Mouse (Mus musculus) cerebellum, adult 11 months (tissue): ENCODE data around the gene Csrp3.

Source experiments
- DNase-seq: peaks from one replicate; pipeline ENCODE4 v3.0.0; 2022

Gene Csrp3

DNA sequence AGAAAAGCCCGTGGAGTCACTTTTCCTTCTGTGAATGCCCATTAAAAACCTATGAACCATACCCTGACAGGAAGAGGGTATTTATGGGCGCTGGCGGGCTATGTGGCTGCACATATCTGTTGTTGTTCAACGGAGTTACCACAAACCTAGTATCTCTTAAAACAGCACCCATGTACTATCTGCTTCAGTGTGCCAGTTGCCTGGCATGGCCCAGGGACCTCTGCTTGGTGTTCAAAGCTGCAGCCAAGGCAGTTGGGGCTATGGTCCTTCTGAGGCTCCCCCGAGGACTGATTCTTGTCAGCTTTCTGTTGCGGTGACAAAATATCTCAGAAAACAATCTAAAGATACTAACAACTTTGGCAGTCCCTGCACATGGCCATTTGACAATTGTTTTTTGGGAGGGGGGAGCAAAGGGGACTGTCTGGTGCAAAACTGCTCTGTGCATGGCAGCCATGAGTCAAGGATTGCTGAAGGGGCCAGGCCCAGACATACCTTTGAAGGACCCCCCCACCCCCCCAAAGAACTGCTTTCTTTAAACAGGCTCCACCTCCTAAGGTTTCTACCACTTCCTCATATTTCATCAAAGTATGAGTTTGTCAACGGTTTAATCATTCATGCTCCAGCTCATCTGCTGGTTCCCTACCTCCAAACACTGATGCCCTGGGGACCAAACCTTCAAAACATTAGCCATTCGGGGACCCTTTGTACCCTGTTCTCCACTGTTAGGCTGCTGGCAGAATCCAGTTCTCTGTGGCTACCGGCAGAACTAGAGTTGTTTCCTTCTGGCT, 17.0 kb upstream of the Csrp3 start:
- no peak for DNase-seq

DNA sequence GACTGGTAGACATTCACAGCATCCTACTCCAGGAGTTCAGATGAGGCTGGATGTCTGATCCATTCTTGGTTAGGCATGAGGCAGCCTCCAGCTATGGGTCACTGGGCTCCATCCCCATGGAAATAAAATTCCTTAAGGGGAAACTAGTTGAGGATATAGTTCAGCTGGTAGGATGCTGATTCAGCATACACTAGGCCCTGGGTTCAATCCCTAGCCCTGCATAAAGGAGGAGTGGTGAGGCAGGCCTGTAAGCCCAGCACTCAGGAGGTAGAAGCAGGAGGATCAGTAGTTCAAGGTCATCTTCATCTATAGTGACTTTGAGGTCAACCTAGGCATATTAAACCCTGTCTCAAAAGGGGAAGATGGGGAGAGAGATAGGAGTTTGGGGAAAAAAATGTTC, 16.4 kb upstream of the Csrp3 start:
- DNase-seq = no peak

DNA sequence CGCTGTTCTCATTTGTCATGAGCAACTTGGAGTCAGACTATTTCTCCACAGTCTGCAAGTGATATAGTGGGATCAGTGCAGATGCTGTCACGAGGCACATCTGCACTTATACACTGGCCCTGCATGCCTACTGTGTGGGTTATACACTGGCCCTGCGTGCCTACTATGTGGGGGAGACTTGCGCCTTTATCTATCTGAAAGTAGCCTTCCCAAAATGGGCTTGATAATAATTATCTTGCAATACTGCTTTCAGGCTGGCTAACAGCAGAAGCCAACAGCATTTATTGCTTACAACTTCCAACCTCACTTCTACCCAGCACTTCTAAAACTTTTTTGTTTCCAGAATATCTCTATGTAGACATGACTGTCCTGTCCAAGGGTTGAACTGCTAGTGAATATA, 14.0 kb upstream of the Csrp3 start:
- no peak for DNase-seq

DNA sequence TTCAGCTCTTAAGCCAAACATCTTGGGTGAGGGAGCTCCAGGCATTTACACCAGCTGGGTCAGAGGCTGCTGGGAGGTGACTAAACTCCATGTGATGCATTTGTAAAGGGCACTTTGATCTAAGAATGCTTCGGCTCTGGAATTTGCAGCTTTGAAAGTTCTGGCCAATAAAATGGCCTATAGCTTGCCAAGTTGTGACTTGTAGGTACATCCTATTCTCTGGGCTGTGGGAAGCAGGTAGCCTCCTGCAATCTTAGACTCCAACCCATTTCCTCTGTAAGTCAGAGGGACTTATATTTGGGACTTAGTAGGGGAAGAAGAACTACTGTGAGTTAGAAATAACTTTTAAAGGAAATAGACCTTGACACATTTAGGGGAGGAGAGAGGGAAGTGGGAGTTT, 13.1 kb upstream of the Csrp3 start:
- no peak for DNase-seq

DNA sequence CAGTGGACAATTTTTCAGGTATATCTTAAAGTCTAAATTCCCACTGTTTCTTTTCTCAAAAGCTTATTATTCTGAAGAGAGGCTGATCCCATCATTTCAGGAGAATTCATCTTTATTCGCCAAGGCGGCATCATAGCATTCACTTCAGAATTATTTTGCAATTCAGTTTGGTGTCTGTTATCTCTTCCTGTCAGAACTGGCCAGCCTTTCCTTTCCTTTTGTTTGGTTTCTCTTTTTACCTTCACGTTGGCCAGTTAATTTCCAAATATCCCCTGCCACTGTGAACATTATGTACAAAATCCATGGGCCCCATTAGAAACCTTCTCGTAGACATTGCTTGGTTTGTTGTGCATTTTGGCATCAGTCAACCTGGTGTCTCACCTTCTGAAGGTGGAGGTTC, 11.5 kb upstream of the Csrp3 start:
- no peak for DNase-seq

DNA sequence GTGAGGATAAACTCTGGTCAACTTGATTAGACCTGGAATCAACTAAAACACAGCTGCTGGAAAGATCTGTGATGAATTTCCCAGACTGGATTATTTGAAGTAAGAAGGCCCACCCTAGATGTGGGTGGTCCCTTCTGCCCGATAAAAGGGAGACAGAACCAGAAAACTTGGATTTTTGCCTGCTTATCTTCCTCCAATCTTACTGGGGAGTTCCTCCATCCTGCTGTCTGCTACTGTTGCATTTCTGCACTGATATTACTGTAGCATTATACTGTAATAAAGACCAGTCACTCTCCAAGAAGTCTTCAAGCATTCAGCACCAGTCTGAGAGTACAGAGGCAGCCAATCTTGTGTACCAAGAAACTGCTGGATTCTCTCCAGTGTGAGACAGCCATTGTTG, 10.4 kb upstream of the Csrp3 start:
- no peak for DNase-seq

DNA sequence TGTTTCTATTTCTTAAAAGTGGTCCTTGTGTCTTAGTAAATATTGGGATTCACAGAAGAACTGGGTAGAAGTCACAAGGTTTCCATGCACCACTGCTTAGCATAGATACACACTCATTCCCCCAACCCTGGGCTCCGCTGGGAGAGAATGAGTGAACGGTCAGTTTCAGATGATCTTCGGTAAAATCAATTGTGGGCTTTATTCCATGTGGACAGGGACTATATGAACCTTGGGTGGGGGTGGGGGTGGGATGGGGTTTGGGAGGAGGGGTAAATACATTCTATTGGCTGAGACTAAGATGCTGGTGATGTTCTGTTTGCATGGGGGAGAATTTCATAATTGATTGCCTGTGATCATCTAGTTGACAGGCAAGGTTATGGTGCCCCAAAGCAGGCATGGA, 7.6 kb upstream of the Csrp3 start:
- DNase-seq = no peak

DNA sequence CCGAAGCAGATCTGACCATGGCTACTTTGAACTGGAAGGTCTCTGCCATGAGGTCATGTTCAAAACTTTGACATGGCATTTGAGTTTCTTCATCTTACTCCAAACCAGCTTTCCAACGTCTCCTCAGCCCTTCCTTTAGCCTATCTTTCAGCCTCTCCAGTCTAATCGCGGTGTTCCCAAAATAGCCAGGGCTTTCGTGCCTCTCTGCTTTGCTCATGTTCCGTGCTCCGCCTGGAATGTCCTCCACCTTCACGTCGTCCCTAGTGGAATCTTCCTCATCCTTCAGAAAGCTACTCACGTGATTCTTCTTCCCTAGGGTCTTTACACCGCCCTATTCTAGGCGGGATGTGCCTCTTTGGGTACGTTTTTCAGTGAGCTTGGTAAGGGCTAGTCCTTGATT, 5.7 kb upstream of the Csrp3 start:
- DNase-seq = no peak

DNA sequence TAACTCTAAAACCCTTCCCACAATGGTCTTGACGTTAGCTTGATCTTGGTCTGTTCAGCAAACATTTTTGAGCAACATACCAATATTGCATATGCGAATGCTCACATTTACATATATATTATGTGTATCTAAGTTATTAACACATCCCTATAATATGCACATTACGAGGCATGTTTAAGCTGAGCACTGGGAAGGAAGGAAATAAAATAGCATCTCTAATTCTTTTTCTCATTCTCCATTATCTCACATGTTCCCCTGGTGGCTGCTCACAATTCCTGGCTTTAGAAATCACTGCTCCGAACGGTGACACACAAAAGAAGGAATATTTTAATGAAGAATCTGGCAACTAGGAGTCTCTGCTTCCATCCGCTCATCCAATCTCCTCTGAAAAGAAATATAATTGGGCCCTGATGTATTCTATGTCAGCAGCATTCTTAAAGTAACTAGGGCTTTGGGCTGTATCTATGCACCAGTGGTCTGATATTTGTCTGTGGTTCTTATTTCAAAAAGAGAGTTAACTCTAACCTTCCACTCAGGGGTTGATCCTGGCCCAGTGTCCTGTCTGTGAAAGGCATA, 3.8 kb upstream of the Csrp3 start:
- no peak for DNase-seq

DNA sequence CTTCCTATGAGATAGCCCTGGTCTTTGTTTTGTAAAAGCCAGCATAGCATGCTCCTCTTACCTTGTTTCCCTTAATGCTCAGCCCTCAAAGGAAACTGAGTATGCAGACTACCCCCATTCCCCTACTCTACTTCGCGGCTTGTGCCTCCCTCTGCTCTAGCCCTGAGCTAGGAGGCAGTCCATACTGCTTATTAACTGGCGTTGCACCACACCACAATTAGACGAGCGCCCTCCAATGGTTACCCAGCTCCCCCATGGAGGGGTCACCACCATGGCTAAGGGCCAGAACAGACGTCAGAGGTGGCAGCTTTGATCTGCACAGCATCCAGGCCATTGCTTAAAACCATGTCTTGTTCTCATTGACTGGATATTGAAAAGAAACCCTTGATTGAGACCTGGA, 1.1 kb downstream of the Csrp3 start:
- DNase-seq = no peak

DNA sequence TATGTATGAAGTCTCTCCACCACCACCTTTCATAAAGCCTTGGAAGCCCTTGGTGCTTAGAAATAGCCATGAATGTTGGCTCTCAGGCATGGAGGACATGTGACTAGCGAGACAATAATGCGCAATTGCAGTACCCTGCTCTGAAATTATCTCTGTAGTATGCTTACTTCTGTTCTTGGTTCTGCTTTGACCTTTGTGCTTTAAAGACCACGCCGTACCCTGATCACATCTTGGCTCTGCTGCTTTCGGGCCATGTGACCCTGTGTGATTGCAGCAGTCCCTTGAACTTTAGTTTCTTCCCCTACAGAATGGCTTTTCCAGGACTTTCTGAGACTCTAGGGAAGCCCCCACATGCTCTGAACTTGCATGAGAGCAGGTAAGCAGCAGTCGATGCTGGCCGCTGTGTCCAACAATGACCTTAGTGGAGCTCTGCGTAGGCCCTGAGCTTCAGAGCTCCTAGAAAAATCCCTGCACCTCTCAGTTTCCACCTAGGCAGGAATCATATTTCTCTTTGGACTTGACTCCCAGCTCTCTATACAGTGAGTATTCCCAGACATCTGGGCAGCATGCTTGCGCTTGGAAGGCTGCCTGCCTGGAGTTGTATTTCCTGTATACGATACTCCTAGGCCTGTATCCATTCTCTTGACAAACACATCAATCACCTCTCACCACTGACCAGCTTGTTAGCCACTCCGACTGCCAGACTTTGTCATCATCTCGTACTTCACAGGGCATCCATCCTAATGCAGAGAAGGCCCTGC, 2.4 kb downstream of the Csrp3 start:
- no peak for DNase-seq

DNA sequence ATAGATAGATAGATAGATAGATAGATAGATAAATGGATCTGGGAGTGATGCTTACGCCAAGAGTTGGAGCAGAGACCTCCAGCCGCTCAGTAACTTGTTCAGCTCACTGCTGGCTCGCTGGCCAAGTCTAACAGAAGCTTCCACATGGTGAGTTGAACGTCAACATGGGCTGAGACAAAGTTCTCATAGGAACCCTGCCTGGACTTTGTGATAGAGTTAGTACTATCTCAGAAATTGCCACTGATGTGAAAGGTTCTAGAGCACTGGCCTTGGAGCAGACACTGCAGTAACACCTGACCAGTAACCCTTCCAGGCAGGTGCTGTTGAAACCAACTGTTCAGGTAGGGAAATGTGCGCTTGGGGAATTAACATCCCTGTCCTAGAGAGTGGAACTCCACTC, 4.3 kb downstream of the Csrp3 start:
- no peak for DNase-seq

DNA sequence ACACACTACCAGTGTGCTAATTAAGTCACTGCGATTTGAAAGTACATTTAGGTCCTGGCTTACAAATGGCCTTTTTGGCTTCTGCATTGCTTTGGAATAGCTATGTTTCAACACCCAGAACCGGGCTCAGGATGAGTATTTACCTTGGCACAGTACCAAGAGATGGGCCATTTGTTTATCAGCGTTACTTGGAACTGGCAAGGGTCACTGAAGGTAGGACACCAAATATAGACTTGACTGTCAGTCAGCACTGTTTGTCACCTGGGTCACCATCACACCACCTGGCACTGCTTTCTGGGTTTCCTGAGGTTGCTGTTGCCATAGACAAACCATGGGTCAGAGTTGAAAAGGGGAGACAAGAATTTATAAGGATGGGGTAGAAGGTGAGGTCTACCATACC, 5.5 kb downstream of the Csrp3 start:
- no peak for DNase-seq

DNA sequence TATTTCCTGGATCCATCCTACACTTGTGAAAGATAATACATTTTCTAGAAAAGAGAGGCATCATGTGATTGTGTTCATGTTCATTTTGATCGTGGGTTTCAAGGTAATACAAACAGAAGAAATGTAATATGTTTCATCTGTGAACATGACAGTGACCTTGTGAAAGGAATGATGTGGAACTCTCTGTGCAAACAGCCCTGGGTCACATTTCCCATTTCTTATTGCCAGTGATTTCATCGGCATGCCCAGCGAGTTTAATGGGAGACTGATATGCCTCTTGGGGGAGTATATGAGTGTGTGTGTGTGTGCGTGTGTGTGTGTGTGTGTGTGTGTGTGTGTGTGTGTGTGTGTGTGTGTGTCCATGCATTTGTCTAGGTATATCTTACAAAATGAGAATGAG, 6.3 kb downstream of the Csrp3 start:
- no peak for DNase-seq

DNA sequence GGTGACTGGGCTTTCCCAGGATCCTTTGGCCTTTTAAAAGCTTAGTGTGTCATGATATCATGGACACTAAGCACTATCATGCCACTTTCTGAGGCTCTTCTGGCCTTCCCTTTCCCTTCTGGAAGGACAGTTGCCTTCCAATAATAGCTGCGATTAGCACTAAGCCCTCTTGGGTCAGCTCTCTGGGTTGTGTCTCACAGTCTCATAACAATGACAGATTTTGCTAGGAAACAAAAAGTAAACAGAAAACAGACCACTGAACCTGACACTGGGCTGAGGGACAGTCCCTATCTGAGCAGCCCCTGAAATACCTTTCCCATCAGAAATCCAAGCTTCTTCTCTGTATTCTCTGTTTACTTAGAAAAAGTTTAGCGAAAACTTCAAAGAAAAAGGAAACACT, 7.3 kb downstream of the Csrp3 start:
- no peak for DNase-seq

DNA sequence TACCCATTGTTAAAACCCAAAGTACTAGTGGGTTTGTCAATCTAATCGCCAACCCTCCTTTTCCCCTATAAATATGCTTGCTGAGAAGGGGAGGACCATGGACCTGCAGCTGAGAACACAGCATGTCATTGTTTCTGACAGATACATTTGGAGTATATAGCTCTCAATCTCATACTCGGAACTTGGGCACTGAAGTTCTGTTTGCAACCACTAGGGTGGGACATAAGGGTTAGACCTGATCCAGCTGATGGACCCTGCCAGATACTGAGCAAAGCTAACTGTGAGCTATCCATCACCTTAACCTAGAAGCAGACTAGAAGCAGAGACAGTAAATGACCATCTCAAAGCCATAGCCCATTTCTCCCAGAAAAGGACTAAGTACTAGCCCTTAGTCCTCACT, 9.4 kb downstream of the Csrp3 start:
- DNase-seq = no peak

DNA sequence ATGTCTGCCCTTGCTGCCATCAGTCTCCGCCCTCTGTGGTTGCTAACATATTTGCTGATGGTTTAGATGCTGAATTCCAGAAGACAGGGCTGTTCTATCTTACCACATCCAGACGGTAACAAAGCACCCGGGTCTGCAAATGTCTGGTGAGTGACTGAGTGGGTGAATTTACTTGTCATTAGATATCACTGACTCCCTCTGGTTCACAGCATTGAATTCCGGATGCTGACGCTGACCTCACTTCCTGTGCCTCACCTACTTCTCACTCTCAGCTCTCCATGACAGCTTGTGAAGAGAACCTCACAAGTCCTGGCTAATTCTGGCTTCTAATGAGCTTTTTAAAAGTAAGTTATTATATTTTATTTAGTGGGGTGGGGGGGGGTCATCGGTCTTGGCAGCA, 10.9 kb downstream of the Csrp3 start:
- DNase-seq = no peak

DNA sequence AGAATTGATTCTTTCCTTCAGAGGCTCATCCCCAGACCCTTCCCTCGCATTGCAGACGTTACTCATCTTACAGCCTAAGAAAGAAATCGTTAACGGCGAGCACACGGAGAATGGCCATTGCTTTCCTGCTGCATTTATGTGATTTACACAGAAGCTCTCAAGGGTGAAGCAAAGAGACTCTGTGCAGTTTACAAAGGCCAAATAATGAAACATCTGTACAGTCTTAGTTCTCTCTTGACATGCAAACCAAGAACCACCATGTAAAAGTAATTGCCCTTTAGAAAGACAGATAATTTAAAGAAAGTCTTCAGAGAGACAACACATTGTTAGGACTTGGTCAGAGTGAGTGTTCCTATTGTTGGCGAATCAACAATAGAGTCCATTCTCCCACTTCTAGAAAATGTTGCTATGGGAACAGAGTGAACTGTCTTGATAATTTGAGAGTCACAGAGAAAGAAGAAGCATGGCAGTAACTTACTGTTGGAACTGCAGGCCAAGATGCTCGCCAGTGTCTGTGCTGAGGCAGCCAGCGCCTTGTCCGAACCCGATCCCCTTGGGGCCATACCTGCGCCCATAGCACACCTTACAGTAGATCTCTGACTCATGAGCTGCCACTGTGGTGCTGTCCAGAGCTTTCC, 12.7 kb downstream of the Csrp3 start:
- DNase-seq = no peak

DNA sequence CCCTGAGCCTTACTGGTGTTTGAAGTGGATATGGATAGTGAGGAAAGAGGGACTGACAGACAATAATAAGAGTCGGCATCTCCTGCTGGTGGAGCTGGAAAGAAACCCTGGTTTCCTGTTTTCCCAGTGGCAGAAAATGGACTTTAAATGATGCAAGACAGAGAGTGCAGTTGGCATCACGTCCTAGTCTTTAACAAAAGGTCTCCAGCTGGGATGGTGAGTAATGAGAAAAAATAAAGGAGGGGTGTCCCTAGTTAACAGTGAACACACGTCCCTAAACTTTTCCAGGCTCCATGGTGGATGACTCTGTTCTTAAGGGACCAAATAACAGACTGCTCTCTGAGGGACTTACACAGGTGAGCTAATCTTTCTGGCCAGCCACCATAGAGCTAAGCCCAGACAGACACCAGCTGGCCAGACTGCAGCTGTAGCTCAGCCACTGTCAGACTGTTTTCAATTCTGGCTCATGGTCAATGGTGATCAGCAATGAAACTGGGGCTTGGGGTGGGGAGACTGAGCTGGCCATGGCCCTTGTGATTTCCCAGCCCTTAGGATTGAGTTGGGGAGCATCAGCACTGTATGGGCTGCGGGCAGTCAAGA, 13.4 kb downstream of the Csrp3 start:
- no peak for DNase-seq

DNA sequence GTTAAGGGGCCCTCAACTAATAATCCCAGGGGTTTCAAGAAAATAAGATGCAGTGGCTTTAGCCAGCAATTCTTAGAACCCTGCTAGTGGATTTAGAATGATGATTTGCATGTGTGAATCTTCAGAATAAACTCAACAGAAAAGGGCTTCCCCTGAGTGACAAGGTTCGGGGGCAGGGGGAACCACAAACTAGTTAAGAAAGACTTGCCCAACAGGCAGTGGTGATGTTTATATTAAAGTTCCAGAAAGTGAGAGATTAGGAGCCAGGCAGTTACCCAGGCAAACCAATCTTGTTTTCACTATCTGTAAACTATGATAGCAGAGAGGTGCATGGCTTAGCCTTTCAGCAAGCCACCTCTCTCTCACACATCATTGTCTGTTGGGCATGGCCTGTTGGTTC, 15.1 kb downstream of the Csrp3 start:
- DNase-seq = no peak

DNA sequence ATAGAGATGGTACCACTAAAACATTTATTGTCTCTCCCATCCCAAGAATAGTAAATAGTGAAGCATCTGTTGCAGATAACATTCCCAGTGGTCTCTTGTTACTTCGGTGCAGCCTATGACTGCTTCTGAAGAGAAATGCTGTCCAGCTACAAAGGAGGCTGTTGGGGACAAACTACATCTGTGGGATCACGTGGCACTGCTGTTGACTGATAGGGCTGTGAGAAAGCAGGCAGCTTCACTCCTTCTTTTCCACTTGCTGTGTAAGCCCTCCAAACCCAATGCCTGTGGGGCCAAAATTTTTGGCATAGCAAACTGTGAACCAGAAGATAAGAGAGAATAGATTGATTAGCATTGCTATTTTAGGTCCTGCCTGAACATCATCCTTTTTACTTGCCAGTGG, 17.4 kb downstream of the Csrp3 start:
- no peak for DNase-seq

DNA sequence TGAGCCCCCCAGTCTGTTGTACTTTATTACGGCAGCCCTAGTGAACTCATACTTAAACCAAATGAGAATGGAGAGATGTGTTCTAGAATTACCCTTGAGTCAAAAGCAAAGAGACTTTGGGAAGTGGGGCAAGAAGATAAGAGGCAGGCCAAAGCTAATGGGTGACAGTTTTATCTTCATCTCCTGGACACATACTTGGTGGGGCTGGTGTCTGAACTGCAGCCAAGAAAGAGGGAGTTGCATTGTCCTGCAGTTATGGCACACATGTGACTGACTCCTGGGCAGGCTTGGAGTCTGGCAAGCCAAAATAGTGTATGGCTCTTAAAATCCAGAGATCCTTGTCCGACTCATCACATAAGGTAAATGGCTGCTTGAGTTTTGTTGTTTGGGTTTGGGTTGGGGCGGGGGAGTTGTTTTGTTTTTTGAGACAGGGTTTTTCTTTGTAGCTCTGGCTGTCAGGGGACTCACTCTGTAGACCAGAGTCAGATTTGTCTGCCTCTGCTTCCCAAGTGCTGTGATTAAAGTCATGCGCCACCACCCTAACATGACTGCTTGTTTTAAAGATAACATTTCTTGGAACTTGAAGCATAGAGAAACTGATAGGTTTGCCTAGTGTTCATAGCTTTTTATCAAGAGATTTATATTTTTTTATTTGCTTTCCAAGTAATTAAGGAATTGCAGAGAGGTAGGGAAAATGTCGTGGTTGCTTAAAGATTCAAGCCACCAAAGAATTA, 18.5 kb downstream of the Csrp3 start:
- no peak for DNase-seq

DNA sequence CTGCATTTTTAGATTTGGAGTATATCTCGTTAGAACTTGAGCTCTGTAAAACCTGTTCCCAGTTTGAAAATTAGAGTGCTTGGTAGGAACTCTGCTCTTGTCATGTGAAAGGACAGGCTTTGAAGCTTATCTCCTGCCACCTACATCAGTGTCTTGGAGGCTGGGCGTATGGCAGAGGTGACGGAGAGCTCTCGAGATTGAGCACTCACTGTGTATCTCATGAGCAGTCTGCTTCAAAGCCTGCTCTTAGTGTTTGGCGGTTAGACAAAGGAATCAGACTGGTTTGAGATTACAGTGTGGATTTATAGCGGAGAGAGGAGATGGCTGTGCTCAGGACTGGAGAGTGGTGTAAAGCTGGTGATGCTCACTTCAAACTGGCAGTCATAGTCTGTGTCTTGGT, 22.7 kb downstream of the Csrp3 start:
- DNase-seq = no peak
